Mouse (Mus musculus) embryonic facial prominence, embryonic 10.5 days (tissue): Measurements from ENCODE around the gene App. TPM values are rescaled to one million over a fixed set of nuclear protein-coding genes. Genes with fewer than 3 reads are reported as not detected.

Experiments used
- DNase-seq: peaks from one replicate; pipeline ENCODE4 v3.0.0-alpha.2; 2017; ENCODE audit warnings: low spot score
- H3K27ac ChIP-seq: fragments of 300-500 bp; sonication (generic); replicated peaks from 2 replicates; pipeline ENCODE4 v1.5.1; 2016; ENCODE audit warnings: mild to moderate bottlenecking
- H3K27me3 ChIP-seq: fragments of 300-500 bp; sonication (generic); replicated peaks from 2 replicates; pipeline ENCODE4 v1.6.1; 2016; ENCODE audit warnings: low read depth, mild to moderate bottlenecking; ENCODE audit not compliant: poor library complexity, severe bottlenecking
- H3K36me3 ChIP-seq: fragments of 300-500 bp; sonication (generic); replicated peaks from 2 replicates; pipeline ENCODE4 v1.6.1; 2016; ENCODE audit warnings: mild to moderate bottlenecking, moderate library complexity
- H3K4me1 ChIP-seq: fragments of 300-500 bp; sonication (generic); 2 replicates; pipeline ENCODE4 v1.6.1; 2016
- H3K4me3 ChIP-seq: fragments of 300-500 bp; sonication (generic); 2 replicates; pipeline ENCODE4 v1.5.1; 2016; ENCODE audit warnings: mild to moderate bottlenecking, moderate library complexity
- H3K9me3 ChIP-seq: fragments of 300-500 bp; sonication (generic); 2 replicates; pipeline ENCODE4 v1.6.1; 2016; ENCODE audit warnings: mild to moderate bottlenecking
- WGBS: fragments of 180-500 bp; shearing (Covaris S2); methylation state at CpG from one replicate; pipeline ENCODE4 v1.1.7; 2016; 5-methylcytosine and 5-hydroxymethylcytosine counted together
- polyA plus RNA-seq: library from polyadenylated mRNA; unstranded; fragments of >200 nt; fragmentation: Nextera tagmentation; extraction: Ambion mirVana; gene quantifications from 2 replicates; pipeline ENCODE4 v1.2.1, GENCODE M21; 2016

Gene App
- polyA plus RNA-seq, 1 experiment from 2014 or later, result 116 TPM

- H3K9me3 ChIP-seq, result no peaks in the 10 kb centered on the region
- no peak overlapping the region for H3K27ac ChIP-seq
- peaks cover 62% of the 10 kb centered on the region for H3K36me3 ChIP-seq
- 60% methylated on average over 6 of the region's 6 CpGs for WGBS
- H3K27me3 ChIP-seq, result no peaks in the 10 kb centered on the region
- no peaks in the 10 kb centered on the region for H3K4me1 ChIP-seq
- no peak overlapping the region for H3K4me3 ChIP-seq
- DNase-seq, result no peak
These were observed 178.1 kb downstream of the App start for GRCm38 (mm10) chr16:84995441-84995867.

- Histone ChIP-seq H3K4me3 (no peak overlapping the region), H3K27ac (no peak overlapping the region), H3K4me1 (peaks cover 7% of the 10 kb centered on the region), H3K27me3 (no peaks in the 10 kb centered on the region), H3K9me3 (no peaks in the 10 kb centered on the region), H3K36me3 (peaks cover 68% of the 10 kb centered on the region)
- 92% methylated on average over 7 of the region's 7 CpGs for WGBS
- DNase-seq, result no peak
These were observed 180.7 kb downstream of the App start for GRCm38 (mm10) chr16:84992888-84993287.

GRCm38 (mm10) chr16:84991011-84991410 is 182.6 kb downstream of the App start:
- no peak overlapping the region for H3K27ac ChIP-seq
- no peak overlapping the region for H3K4me3 ChIP-seq
- WGBS, result 90% methylated on average over 4 of the region's 4 CpGs
- H3K4me1 ChIP-seq, result peaks cover 13% of the 10 kb centered on the region
- no peaks in the 10 kb centered on the region for H3K27me3 ChIP-seq
- no peaks in the 10 kb centered on the region for H3K9me3 ChIP-seq
- H3K36me3 ChIP-seq, result peaks cover 65% of the 10 kb centered on the region
- no peak for DNase-seq

- H3K4me3 ChIP-seq, result no peak overlapping the region
- no peak overlapping the region for H3K27ac ChIP-seq
- no peaks in the 10 kb centered on the region for H3K27me3 ChIP-seq
- H3K4me1 ChIP-seq, result peaks cover 14% of the 10 kb centered on the region
- no peaks in the 10 kb centered on the region for H3K9me3 ChIP-seq
- DNase-seq, result no peak
- 88% methylated on average over 6 of the region's 6 CpGs for WGBS
- peaks cover 68% of the 10 kb centered on the region for H3K36me3 ChIP-seq
These were observed 183.6 kb downstream of the App start for GRCm38 (mm10) chr16:84989938-84990337.

GRCm38 (mm10) chr16:84989476-84989875 is 184.1 kb downstream of the App start:
- Histone ChIP-seq H3K4me3 (no peak overlapping the region), H3K27me3 (no peaks in the 10 kb centered on the region), H3K4me1 (peaks cover 14% of the 10 kb centered on the region), H3K27ac (no peak overlapping the region), H3K36me3 (peaks cover 66% of the 10 kb centered on the region), H3K9me3 (no peaks in the 10 kb centered on the region)
- WGBS, result 88% methylated on average over 10 of the region's 10 CpGs
- no peak for DNase-seq

GRCm38 (mm10) chr16:84987724-84988287 is 185.8 kb downstream of the App start:
- Histone ChIP-seq H3K27ac (no peak overlapping the region), H3K36me3 (peaks cover 50% of the 10 kb centered on the region), H3K4me1 (peaks cover 14% of the 10 kb centered on the region), H3K9me3 (no peaks in the 10 kb centered on the region), H3K4me3 (no peak overlapping the region), H3K27me3 (no peaks in the 10 kb centered on the region)
- WGBS, result 73% methylated on average over 8 of the region's 8 CpGs
- DNase-seq, result no peak

GRCm38 (mm10) chr16:84986016-84986631 is 187.4 kb downstream of the App start:
- WGBS, result 77% methylated on average over 11 of the region's 11 CpGs
- no peak for DNase-seq
- Histone ChIP-seq H3K27me3 (no peaks in the 10 kb centered on the region), H3K4me1 (peaks cover 14% of the 10 kb centered on the region), H3K9me3 (no peaks in the 10 kb centered on the region), H3K36me3 (peaks cover 36% of the 10 kb centered on the region), H3K27ac (no peak overlapping the region), H3K4me3 (no peak overlapping the region)

- no peak for DNase-seq
- no peaks in the 10 kb centered on the region for H3K9me3 ChIP-seq
- no peaks in the 10 kb centered on the region for H3K27me3 ChIP-seq
- peaks cover 14% of the 10 kb centered on the region for H3K4me1 ChIP-seq
- H3K4me3 ChIP-seq, result no peak overlapping the region
- H3K36me3 ChIP-seq, result peaks cover 32% of the 10 kb centered on the region
- 98% methylated on average over 3 of the region's 3 CpGs for WGBS
- H3K27ac ChIP-seq, result no peak overlapping the region
These were observed 188.2 kb downstream of the App start for GRCm38 (mm10) chr16:84985340-84985739.

GRCm38 (mm10) chr16:84983428-84983827 is 190.1 kb downstream of the App start:
- no peaks in the 10 kb centered on the region for H3K27me3 ChIP-seq
- H3K36me3 ChIP-seq, result peaks cover 24% of the 10 kb centered on the region
- no peak overlapping the region for H3K4me3 ChIP-seq
- no peaks in the 10 kb centered on the region for H3K9me3 ChIP-seq
- 86% methylated on average over 3 of the region's 3 CpGs for WGBS
- no peak for DNase-seq
- H3K4me1 ChIP-seq, result peaks cover 13% of the 10 kb centered on the region
- no peak overlapping the region for H3K27ac ChIP-seq

GRCm38 (mm10) chr16:84982589-84982988 is 191.0 kb downstream of the App start:
- peaks cover 24% of the 10 kb centered on the region for H3K36me3 ChIP-seq
- no peak for DNase-seq
- H3K4me3 ChIP-seq, result no peak overlapping the region
- 91% methylated on average over 3 of the region's 3 CpGs for WGBS
- no peak overlapping the region for H3K27ac ChIP-seq
- H3K9me3 ChIP-seq, result no peaks in the 10 kb centered on the region
- no peaks in the 10 kb centered on the region for H3K27me3 ChIP-seq
- H3K4me1 ChIP-seq, result peaks cover 5% of the 10 kb centered on the region; the same call in 1 of the 2 replicates

GRCm38 (mm10) chr16:84978589-84978988 is 195.0 kb downstream of the App start:
- H3K36me3 ChIP-seq, result peaks cover 49% of the 10 kb centered on the region
- WGBS, result 68% methylated on average over 5 of the region's 5 CpGs
- no peak for DNase-seq

GRCm38 (mm10) chr16:84974176-84974518 is 199.4 kb downstream of the App start:
- H3K9me3 ChIP-seq, result no peaks in the 10 kb centered on the region
- no peak for DNase-seq

More at GRCm38 (mm10) chr16:84978589-84978988, 195.0 kb downstream of the App start:
- no peaks in the 10 kb centered on the region for H3K9me3 ChIP-seq
- no peak overlapping the region for H3K27ac ChIP-seq
- no peaks in the 10 kb centered on the region for H3K27me3 ChIP-seq
- no peak overlapping the region for H3K4me3 ChIP-seq
- H3K4me1 ChIP-seq, result 0 out of 2 replicates have a peak, but pooled peaks cover 3% of the 10 kb centered on the region

GRCm38 (mm10) chr16:84973446-84974175 is 200.0 kb downstream of the App start:
- 94% methylated on average over 15 of the region's 15 CpGs for WGBS
- peaks cover 94% of the 10 kb centered on the region for H3K36me3 ChIP-seq
- no peak overlapping the region for H3K27ac ChIP-seq
- no peak for DNase-seq
- H3K4me1 ChIP-seq, result peaks cover 10% of the 10 kb centered on the region; the same call in 1 of the 2 replicates
- H3K4me3 ChIP-seq, result no peak overlapping the region
- H3K9me3 ChIP-seq, result no peaks in the 10 kb centered on the region
- H3K27me3 ChIP-seq, result no peaks in the 10 kb centered on the region

More at GRCm38 (mm10) chr16:84974176-84974518, 199.4 kb downstream of the App start:
- Histone ChIP-seq H3K27me3 (no peaks in the 10 kb centered on the region), H3K4me3 (no peak overlapping the region), H3K27ac (no peak overlapping the region), H3K4me1 (peaks cover 10% of the 10 kb centered on the region; the same call in 1 of the 2 replicates), H3K36me3 (peaks cover 91% of the 10 kb centered on the region)
- WGBS, result 89% methylated on average over 6 of the region's 6 CpGs
